Mouse (Mus musculus): ENCODE data around the gene Zbtb8a. TPM values are rescaled to one million over a fixed set of nuclear protein-coding genes. Genes with fewer than 3 reads are reported as not detected.

The Zbtb8a gene
- polyA plus RNA-seq, 1 experiment from 2014 or later, result 17.2 TPM

GRCm38 (mm10) chr4:129323491-129323890 lies 54.4 kb downstream of the Zbtb8a start:
- Histone ChIP-seq H3K4me2 (replicated peaks) (no peak overlapping the region), H3K9me3 (no peaks in the 10 kb centered on the region), H3K27me3 (no peaks in the 10 kb centered on the region), H3K36me3 (peaks cover 77% of the 10 kb centered on the region), H3K4me1 (replicated peaks) (peaks cover 7% of the 10 kb centered on the region), H3K9ac (replicated peaks) (no peak overlapping the region), H3K27ac (no peak overlapping the region), H3K4me3 (replicated peaks) (no peak overlapping the region)
- ATAC-seq, result no peak
- 97% methylated on average over 1 of the region's 1 CpGs for WGBS

- Histone ChIP-seq H3K27me3 (no peaks in the 10 kb centered on the region), H3K4me2 (replicated peaks) (no peak overlapping the region), H3K4me1 (replicated peaks) (peaks cover 7% of the 10 kb centered on the region), H3K9me3 (no peaks in the 10 kb centered on the region), H3K27ac (no peak overlapping the region), H3K9ac (replicated peaks) (no peak overlapping the region), H3K4me3 (replicated peaks) (no peak overlapping the region), H3K36me3 (peaks cover 77% of the 10 kb centered on the region)
- 94% methylated on average over 5 of the region's 5 CpGs for WGBS
- ATAC-seq, result no peak
Measured at GRCm38 (mm10) chr4:129322042-129322441, 55.9 kb downstream of the Zbtb8a start.

- H3K9ac ChIP-seq (replicated peaks), result no peak overlapping the region
- H3K27ac ChIP-seq, result no peak overlapping the region
- ATAC-seq, result no peak
- peaks cover 78% of the 10 kb centered on the region for H3K36me3 ChIP-seq
- H3K4me2 ChIP-seq (replicated peaks), result no peak overlapping the region
- no peaks in the 10 kb centered on the region for H3K27me3 ChIP-seq
- H3K4me3 ChIP-seq (replicated peaks), result no peak overlapping the region
- WGBS, result 97% methylated on average over 1 of the region's 1 CpGs
- no peaks in the 10 kb centered on the region for H3K9me3 ChIP-seq
- H3K4me1 ChIP-seq (replicated peaks), result peaks cover 6% of the 10 kb centered on the region; the same call in 1 of the 2 replicates
Measured at GRCm38 (mm10) chr4:129320876-129321275, 57.0 kb downstream of the Zbtb8a start.

- no peak overlapping the region for H3K9ac ChIP-seq (replicated peaks)
- 88% methylated on average over 3 of the region's 3 CpGs for WGBS
- H3K4me1 ChIP-seq (replicated peaks), result no peaks in the 10 kb centered on the region
- ATAC-seq, result no peak
- peaks cover 86% of the 10 kb centered on the region for H3K36me3 ChIP-seq
- H3K27ac ChIP-seq, result no peak overlapping the region
- no peaks in the 10 kb centered on the region for H3K27me3 ChIP-seq
- H3K9me3 ChIP-seq, result no peaks in the 10 kb centered on the region
- H3K4me3 ChIP-seq (replicated peaks), result no peak overlapping the region
- no peak overlapping the region for H3K4me2 ChIP-seq (replicated peaks)
Measured at GRCm38 (mm10) chr4:129313886-129314285, 64.0 kb downstream of the Zbtb8a start.

- 92% methylated on average over 1 of the region's 1 CpGs for WGBS
- Histone ChIP-seq H3K4me3 (replicated peaks) (no peak overlapping the region), H3K4me2 (replicated peaks) (no peak overlapping the region), H3K27ac (no peak overlapping the region), H3K36me3 (peaks cover 67% of the 10 kb centered on the region), H3K27me3 (no peaks in the 10 kb centered on the region), H3K9me3 (no peaks in the 10 kb centered on the region), H3K4me1 (replicated peaks) (no peaks in the 10 kb centered on the region), H3K9ac (replicated peaks) (no peak overlapping the region)
- no peak for ATAC-seq
Measured at GRCm38 (mm10) chr4:129307936-129308335, 70.0 kb downstream of the Zbtb8a start.

GRCm38 (mm10) chr4:129304306-129304705 lies 73.6 kb downstream of the Zbtb8a start:
- Histone ChIP-seq H3K27ac (no peak overlapping the region), H3K4me3 (replicated peaks) (no peak overlapping the region), H3K9me3 (no peaks in the 10 kb centered on the region), H3K36me3 (peaks cover 39% of the 10 kb centered on the region), H3K27me3 (no peaks in the 10 kb centered on the region), H3K4me2 (replicated peaks) (no peak overlapping the region), H3K4me1 (replicated peaks) (0 out of 2 replicates have a peak, but pooled peaks cover under 1% of the 10 kb centered on the region), H3K9ac (replicated peaks) (no peak overlapping the region)
- WGBS, result 78% methylated on average over 1 of the region's 1 CpGs
- no peak for ATAC-seq

DNA sequence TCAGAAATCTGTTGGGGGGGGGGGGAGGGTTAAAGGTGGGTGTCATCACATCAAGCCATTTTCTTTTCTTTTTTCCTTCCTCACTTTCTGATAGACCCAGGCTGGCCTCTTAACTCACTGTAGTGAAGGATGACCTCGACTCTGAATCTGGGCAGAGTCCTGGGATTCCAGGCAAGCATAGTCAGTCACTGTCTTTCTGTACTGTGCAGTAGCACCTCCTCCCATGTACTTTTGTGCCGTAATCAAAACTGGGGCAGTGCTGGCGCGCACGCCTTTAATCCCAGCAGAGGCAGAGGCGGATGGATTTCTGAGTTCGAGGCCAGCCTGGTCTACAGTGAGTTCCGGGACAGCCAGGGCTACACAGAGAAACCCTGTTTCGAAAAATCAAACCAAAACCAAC lies 74.1 kb downstream of the Zbtb8a start:
- no peak overlapping the region for H3K27ac ChIP-seq
- H3K9ac ChIP-seq (replicated peaks), result no peak overlapping the region
- ATAC-seq, result no peak
- no peaks in the 10 kb centered on the region for H3K27me3 ChIP-seq
- H3K36me3 ChIP-seq, result peaks cover 34% of the 10 kb centered on the region
- WGBS, result 93% methylated on average over 9 of the region's 9 CpGs
- H3K4me1 ChIP-seq (replicated peaks), result peaks cover 6% of the 10 kb centered on the region; the same call in 1 of the 2 replicates
- H3K9me3 ChIP-seq, result no peaks in the 10 kb centered on the region
- H3K4me2 ChIP-seq (replicated peaks), result no peak overlapping the region
- no peak overlapping the region for H3K4me3 ChIP-seq (replicated peaks)

Other genes with a start within 250 kb of the Zbtb8a start
- gene Fndc5, start 241.1 kb downstream of the Zbtb8a start, polyA plus RNA-seq (2015; fragmentation: Nextera tagmentation; extraction: Ambion mirVana), result 1.9 and 2.0 TPM in 2 replicates
- 19.9 and 21.3 TPM in 2 replicates for gene S100pbp, start 188.4 kb downstream of the Zbtb8a start, polyA plus RNA-seq (2015; fragmentation: Nextera tagmentation; extraction: Ambion mirVana)
- 102 and 115 TPM in 2 replicates for gene Yars, start 188.4 kb downstream of the Zbtb8a start, polyA plus RNA-seq (2015; fragmentation: Nextera tagmentation; extraction: Ambion mirVana)
- 5.1 and 5.4 TPM in 2 replicates for gene C77080, start 116.7 kb downstream of the Zbtb8a start, polyA plus RNA-seq (2015; fragmentation: Nextera tagmentation; extraction: Ambion mirVana)
- 0.27 and 0.67 TPM in 2 replicates for gene Sync, start 90.5 kb downstream of the Zbtb8a start, polyA plus RNA-seq (2015; fragmentation: Nextera tagmentation; extraction: Ambion mirVana)
- 419 and 460 TPM in 2 replicates for gene Rbbp4, start 42.7 kb downstream of the Zbtb8a start, polyA plus RNA-seq (2015; fragmentation: Nextera tagmentation; extraction: Ambion mirVana)
- gene Zbtb8os, start 42.4 kb downstream of the Zbtb8a start, polyA plus RNA-seq (2015; fragmentation: Nextera tagmentation; extraction: Ambion mirVana), result 28.0 and 32.2 TPM in 2 replicates
- 12.0 TPM in 2 replicates for gene Zbtb8b, start 62.7 kb upstream of the Zbtb8a start, polyA plus RNA-seq (2015; fragmentation: Nextera tagmentation; extraction: Ambion mirVana)
- gene Bsdc1, start 83.5 kb upstream of the Zbtb8a start, polyA plus RNA-seq (2015; fragmentation: Nextera tagmentation; extraction: Ambion mirVana), result 34.0 and 36.7 TPM in 2 replicates
- 0.16 and 0.26 TPM in 2 replicates for gene Tssk3, start 112.9 kb upstream of the Zbtb8a start, polyA plus RNA-seq (2015; fragmentation: Nextera tagmentation; extraction: Ambion mirVana)
- not detected in 2 replicates for gene Fam229a, start 113.1 kb upstream of the Zbtb8a start, polyA plus RNA-seq (2015; fragmentation: Nextera tagmentation; extraction: Ambion mirVana)
- 1,749 and 1,885 TPM in 2 replicates for gene Marcksl1, start 135.5 kb upstream of the Zbtb8a start, polyA plus RNA-seq (2015; fragmentation: Nextera tagmentation; extraction: Ambion mirVana)
- 138 TPM in 2 replicates for gene Hdac1, start 164.6 kb upstream of the Zbtb8a start, polyA plus RNA-seq (2015; fragmentation: Nextera tagmentation; extraction: Ambion mirVana)
- 5.9 and 7.1 TPM in 2 replicates for gene Lck, start 195.5 kb upstream of the Zbtb8a start, polyA plus RNA-seq (2015; fragmentation: Nextera tagmentation; extraction: Ambion mirVana)
- gene Fam167b, start 200.4 kb upstream of the Zbtb8a start, polyA plus RNA-seq (2015; fragmentation: Nextera tagmentation; extraction: Ambion mirVana), result 0.22 and 0.35 TPM in 2 replicates
- 210 and 220 TPM in 2 replicates for gene Eif3i, start 222.5 kb upstream of the Zbtb8a start, polyA plus RNA-seq (2015; fragmentation: Nextera tagmentation; extraction: Ambion mirVana)
- gene Tmem234, start 222.6 kb upstream of the Zbtb8a start, polyA plus RNA-seq (2015; fragmentation: Nextera tagmentation; extraction: Ambion mirVana), result 205 and 214 TPM in 2 replicates
- gene Dcdc2b, start 236.1 kb upstream of the Zbtb8a start, polyA plus RNA-seq (2015; fragmentation: Nextera tagmentation; extraction: Ambion mirVana), result 2.6 and 3.5 TPM in 2 replicates
- 30.0 and 35.8 TPM in 2 replicates for gene Iqcc, start 241.0 kb upstream of the Zbtb8a start, polyA plus RNA-seq (2015; fragmentation: Nextera tagmentation; extraction: Ambion mirVana)
- 133 and 137 TPM in 2 replicates for gene Ccdc28b, start 245.8 kb upstream of the Zbtb8a start, polyA plus RNA-seq (2015; fragmentation: Nextera tagmentation; extraction: Ambion mirVana)

Measured in midbrain, embryonic 13.5 days (tissue).